7 mouse cellular contexts compared by ENCODE assay signal in the genomic region with DNA sequence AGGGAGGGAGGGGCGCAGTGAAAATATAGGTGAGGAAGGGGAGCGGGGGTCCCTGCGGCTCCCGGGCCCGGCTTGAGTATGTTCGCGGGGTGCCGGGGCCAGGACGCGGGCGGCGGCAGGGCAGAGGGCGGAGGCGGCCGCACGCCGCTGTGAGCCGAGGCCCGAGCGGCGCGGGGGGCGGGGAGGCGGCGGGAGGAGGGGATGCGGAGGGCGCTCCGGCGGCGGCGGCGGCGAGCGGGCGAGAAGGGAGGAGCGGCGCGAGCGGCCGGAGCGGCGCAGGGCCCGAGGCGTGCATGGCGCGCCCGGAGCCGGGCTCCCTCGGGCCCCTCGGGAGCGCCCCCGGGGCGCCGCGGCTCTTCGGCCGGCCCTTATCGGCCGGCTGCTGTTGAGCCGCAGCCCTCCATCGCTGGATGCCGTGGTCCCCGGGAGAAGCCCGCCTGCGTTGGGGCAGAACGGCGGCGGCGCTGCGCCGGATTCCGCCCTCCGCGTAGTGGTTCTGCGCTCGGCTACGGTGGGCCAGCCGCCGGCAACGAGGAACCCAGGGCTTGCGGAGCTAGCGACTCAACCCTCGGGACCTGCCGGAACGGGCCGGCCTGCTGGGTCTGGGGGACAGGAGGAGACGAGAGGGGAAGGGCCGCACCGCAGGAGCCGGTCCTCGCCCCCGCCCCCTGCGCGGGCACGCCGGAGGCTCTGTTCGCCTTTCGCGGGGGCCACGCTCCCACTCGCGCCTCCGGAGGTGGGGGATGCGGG. TPM values are rescaled to one million over a fixed set of nuclear protein-coding genes. Genes with fewer than 3 reads are reported as not detected.
DNase-seq lines count a peak whose midpoint lies in the region; ATAC-seq and TF ChIP-seq lines count a peak whose summit lies in the region.

A gene (plus strand): TSS at position 237 of the 750 bp plus-strand sequence.

- H3K27me3 ChIP-seq in embryonic facial prominence, embryonic 12.5 days, result peaks cover 63% of the 10 kb centered on the region
- peaks cover 27% of the 10 kb centered on the region for H3K27me3 ChIP-seq in heart, postnatal 0 days (ENCODE audit: control insufficient read depth, insufficient read depth, low read length)
- peaks cover 2% of the 10 kb centered on the region; the same call in 1 of the 2 replicates for H3K27me3 ChIP-seq in testis, adult 2 months (ENCODE audit: control insufficient read depth, insufficient read depth, low read length)

- TF ChIP-seq CTCF in heart, postnatal 0 days (IDR thresholded peaks at IDR 0.05; ENCODE audit: low read depth), result no peak
- TF ChIP-seq CTCF in left cerebral cortex, adult 2 months (IDR thresholded peaks at IDR 0.05), result no peak
- no peak for TF ChIP-seq CTCF in testis, adult 2 months (IDR thresholded peaks at IDR 0.05; ENCODE audit: control insufficient read depth, insufficient read depth, insufficient replicate concordance, low read depth, low read length)

- H3K27ac ChIP-seq in ES-E14 (ENCODE audit: insufficient read depth, low read depth, low read length, poor library complexity, severe bottlenecking), result no peak within 1 kb of the TSS
- peak within 1 kb of the TSS; percentile 69 for H3K27ac ChIP-seq in embryonic facial prominence, embryonic 12.5 days
- H3K27ac ChIP-seq in heart, postnatal 0 days (ENCODE audit: low read depth), result peak within 1 kb of the TSS; percentile 86
- peak within 1 kb of the TSS; percentile 88 for H3K27ac ChIP-seq in left cerebral cortex, adult 2 months
- H3K27ac ChIP-seq in testis, adult 2 months (ENCODE audit: control insufficient read depth, insufficient read depth, low read depth, low read length), result no peak within 1 kb of the TSS; the same call in 1 of the 2 replicates

- no peak for TF ChIP-seq EP300 in heart, postnatal 0 days (IDR thresholded peaks at IDR 0.05; ENCODE audit: low read depth)

- no peak for DNase-seq in ES-E14 (ENCODE audit: low read depth, low spot score)
- peak; percentile 26 to 46 for DNase-seq in adrenal gland, adult 18-20 months (ENCODE audit: low spot score in 2 of 2)
- peak; percentile 28 for DNase-seq in heart, postnatal 0 days (ENCODE audit: low spot score)
- peak; percentile 56 to 61 for DNase-seq in left cerebral cortex, adult 2 months (ENCODE audit: extremely low spot score in 1 of 2, low spot score in 2 of 2)
- peak; percentile 38 for DNase-seq in mesoderm, embryonic 11.5 days (ENCODE audit: low read depth, low spot score)

- peak within 1 kb of the TSS; percentile 98 for H3K4me2 ChIP-seq in embryonic facial prominence, embryonic 12.5 days (replicated peaks)
- H3K4me2 ChIP-seq in heart, postnatal 0 days (ENCODE audit: low read depth, low read length), result peak within 1 kb of the TSS; percentile 89

- H3K4me1 ChIP-seq in ES-E14 (ENCODE audit: control insufficient read depth in 2 of 2, insufficient read depth in 2 of 2, low read length in 2 of 2, poor library complexity in 1 of 2), result peaks cover 0 to 5% of the 10 kb centered on the region in 2 experiments; a peak in 1 of 4 replicates
- H3K4me1 ChIP-seq in embryonic facial prominence, embryonic 12.5 days, result peaks cover 28% of the 10 kb centered on the region
- H3K4me1 ChIP-seq in heart, postnatal 0 days (ENCODE audit: control insufficient read depth, insufficient read depth), result peaks cover 6% of the 10 kb centered on the region
- H3K4me1 ChIP-seq in testis, adult 2 months (ENCODE audit: control insufficient read depth, insufficient read depth, low read length), result peaks cover 7% of the 10 kb centered on the region

- H3K4me3 ChIP-seq in ES-E14 (ENCODE audit: insufficient read depth in 1 of 2, low read depth in 1 of 2, low read length in 2 of 2, poor library complexity in 1 of 2, severe bottlenecking in 1 of 2), result peak within 1 kb of the TSS; percentile 75 to 80
- H3K4me3 ChIP-seq in embryonic facial prominence, embryonic 12.5 days, result peak within 1 kb of the TSS; percentile 75
- peak within 1 kb of the TSS; percentile 74 for H3K4me3 ChIP-seq in heart, postnatal 0 days (ENCODE audit: low read depth, low read length)
- peak within 1 kb of the TSS; percentile 70 for H3K4me3 ChIP-seq in left cerebral cortex, adult 2 months
- peak within 1 kb of the TSS; percentile 75 for H3K4me3 ChIP-seq in testis, adult 2 months (ENCODE audit: control insufficient read depth, low read depth, low read length)

- intact Hi-C loops in left cerebral cortex, adult 2 months (cut with DNase I), result loop anchor here (1.0 to 5.0 kb wide), 3 partner anchors 44 to 115 kb away; no protein-coding TSS in a partner anchor

- TF ChIP-seq POLR2A in testis, adult 2 months (IDR thresholded peaks at IDR 0.05; ENCODE audit: control insufficient read depth, low read depth, low read length), result no peak

- H3K36me3 ChIP-seq in ES-E14 (ENCODE audit: control insufficient read depth, insufficient read depth, low read length, poor library complexity, severe bottlenecking), result no peaks in the 10 kb centered on the region
- no peaks in the 10 kb centered on the region for H3K36me3 ChIP-seq in embryonic facial prominence, embryonic 12.5 days
- no peaks in the 10 kb centered on the region for H3K36me3 ChIP-seq in heart, postnatal 0 days (replicated peaks; ENCODE audit: control insufficient read depth, insufficient read depth, low read length)
- no peaks in the 10 kb centered on the region for H3K36me3 ChIP-seq in testis, adult 2 months (ENCODE audit: control insufficient read depth, insufficient read depth, low read length)

- H3K9ac ChIP-seq in ES-E14 (ENCODE audit: insufficient read depth, low read depth, low read length, poor library complexity, severe bottlenecking), result peak within 1 kb of the TSS; percentile 70
- H3K9ac ChIP-seq in embryonic facial prominence, embryonic 12.5 days, result peak within 1 kb of the TSS; percentile 74
- peak within 1 kb of the TSS; percentile 82 for H3K9ac ChIP-seq in heart, postnatal 0 days (replicated peaks; ENCODE audit: low read depth, low read length)

- in situ Hi-C loops in ES-E14 (cut with MboI; ENCODE audit: low sequenced_read_pairs in 2 of 2, unreplicated experiment in 2 of 2), result no loop called here

- H3K9me3 ChIP-seq in ES-E14 (ENCODE audit: control insufficient read depth, insufficient read depth, low read depth, low read length), result no peaks in the 10 kb centered on the region
- no peaks in the 10 kb centered on the region for H3K9me3 ChIP-seq in embryonic facial prominence, embryonic 12.5 days
- no peaks in the 10 kb centered on the region for H3K9me3 ChIP-seq in heart, postnatal 0 days (replicated peaks; ENCODE audit: control insufficient read depth, low read length)

- WGBS in embryonic facial prominence, embryonic 12.5 days, result under 1% methylated on average over 62 of the region's 104 CpGs
- under 1% methylated on average over 53 of the region's 104 CpGs for WGBS in heart, postnatal 0 days

- 0 out of 2 replicates have a peak, but pooled peaks have one; percentile 32 for ATAC-seq in embryonic facial prominence, embryonic 12.5 days (ENCODE audit: insufficient number of reproducible peaks, insufficient read depth, low FRiP score, low TSS enrichment)
- ATAC-seq in heart, postnatal 0 days (ENCODE audit: insufficient read depth, low read depth), result peak; percentile 60

TF ChIP-seq in ES-E14, 5 proteins besides CTCF, POLR2A, EP300 and RAD21:
- TF ChIP-seq ZC3H11A (IDR thresholded peaks at IDR 0.05; ENCODE audit: borderline replicate concordance, low read depth, low read length) (no peak), CHD2 (IDR thresholded peaks at IDR 0.05; ENCODE audit: low read depth, low read length) (no peak), HCFC1 (IDR thresholded peaks at IDR 0.05; ENCODE audit: borderline replicate concordance, insufficient read depth, low read length) (no peak), MAFK (IDR thresholded peaks at IDR 0.05; ENCODE audit: insufficient read depth, low read depth, low read length) (no peak), ZNF384 (IDR thresholded peaks at IDR 0.05; ENCODE audit: low read depth, low read length) (no peak)
TF ChIP-seq in ES-E14: peak in this region for 0.

RNA-seq across cellular contexts. Expression of the gene that starts here (rescaled TPM):
- 0.85 and 1.3 TPM in 2 replicates for total RNA-seq in ES-E14 (2012; rRNA removed)
- 10 to 100 TPM in 1 of 2 experiments, 1 to 10 TPM in 1; 8.9 to 18.3 TPM for total RNA-seq in adrenal gland, adult 18-20 months (2021)
- 2.1 and 2.6 TPM in 2 replicates for polyA plus RNA-seq in embryonic facial prominence, embryonic 12.5 days (2016; fragmentation: Nextera tagmentation; extraction: Ambion mirVana)
- total RNA-seq in heart, postnatal 0 days (2014; rRNA removed; ENCODE audit: low replicate concordance), result 81.4 and 84.7 TPM in 2 replicates
- 9.6 and 11.3 TPM in 2 replicates for polyA plus RNA-seq in heart, postnatal 0 days (2015; fragmentation: Nextera tagmentation; extraction: Ambion mirVana)
- total RNA-seq in left cerebral cortex, adult 2 months (2021), result 100 to 1,000 TPM in 1 of 2 experiments, 10 to 100 TPM in 1; 96.8 to 129 TPM
- polyA plus RNA-seq in testis, adult 2 months (2012; rRNA removed), result 2.8 and 3.5 TPM in 2 replicates

Comparison
In these comparisons a context has a peak if more than half of its experiments do, and no peak if none do; other contexts are left out.
1. H3K27ac ChIP-seq: peak in embryonic facial prominence, embryonic 12.5 days (single experiment), heart, postnatal 0 days (single experiment) and left cerebral cortex, adult 2 months (single experiment); none in ES-E14 (single experiment) and testis, adult 2 months (single experiment).
2. Peak in every context shown above with its lines, with median percentiles within 50 percentile points of each other: H3K4me3 ChIP-seq and H3K9ac ChIP-seq.